Mouse (Mus musculus) embryo, embryonic 10 days (tissue): ENCODE data around the gene Cpsf2.

Source experiments
- DNase-seq: peaks from one replicate; pipeline ENCODE4 v3.0.0-alpha.2; 2015; ENCODE audit warnings: low spot score

The Cpsf2 gene

GRCm38 (mm10) chr12:101980266-101980665, 4.5 kb downstream of the Cpsf2 start:
- no peak for DNase-seq

- DNase-seq = no peak
These were observed 5.8 kb downstream of the Cpsf2 start for GRCm38 (mm10) chr12:101981559-101981958.

GRCm38 (mm10) chr12:101982977-101983376, 7.2 kb downstream of the Cpsf2 start:
- DNase-seq = no peak

GRCm38 (mm10) chr12:101985110-101985509, 9.3 kb downstream of the Cpsf2 start:
- peak; percentile 40 for DNase-seq

GRCm38 (mm10) chr12:101987659-101988058, 11.9 kb downstream of the Cpsf2 start:
- no peak for DNase-seq

GRCm38 (mm10) chr12:101994576-101995467, 19.0 kb downstream of the Cpsf2 start:
- DNase-seq = no peak

GRCm38 (mm10) chr12:101998929-101999328, 23.1 kb downstream of the Cpsf2 start:
- no peak for DNase-seq

- no peak for DNase-seq
These were observed 25.0 kb downstream of the Cpsf2 start for GRCm38 (mm10) chr12:102000785-102001184.

- DNase-seq = no peak
These were observed 32.6 kb downstream of the Cpsf2 start for GRCm38 (mm10) chr12:102008111-102008977.

GRCm38 (mm10) chr12:102009551-102009950, 33.8 kb downstream of the Cpsf2 start:
- no peak for DNase-seq

GRCm38 (mm10) chr12:102014411-102014810, 38.6 kb downstream of the Cpsf2 start:
- no peak for DNase-seq

- no peak for DNase-seq
These were observed 39.3 kb downstream of the Cpsf2 start for GRCm38 (mm10) chr12:102015127-102015526.

GRCm38 (mm10) chr12:102021923-102022322, 46.1 kb downstream of the Cpsf2 start:
- DNase-seq = no peak

GRCm38 (mm10) chr12:102029184-102029583, 53.4 kb downstream of the Cpsf2 start:
- no peak for DNase-seq

- no peak for DNase-seq
These were observed 54.2 kb downstream of the Cpsf2 start for GRCm38 (mm10) chr12:102029892-102030446.

- DNase-seq = no peak
These were observed 59.1 kb downstream of the Cpsf2 start for GRCm38 (mm10) chr12:102034934-102035333.

- no peak for DNase-seq
These were observed 64.1 kb downstream of the Cpsf2 start for GRCm38 (mm10) chr12:102039861-102040260.

- no peak for DNase-seq
These were observed 65.9 kb downstream of the Cpsf2 start for GRCm38 (mm10) chr12:102041699-102042098.

GRCm38 (mm10) chr12:102042247-102042646, 66.5 kb downstream of the Cpsf2 start:
- no peak for DNase-seq

GRCm38 (mm10) chr12:102043840-102044239, 68.1 kb downstream of the Cpsf2 start:
- no peak for DNase-seq

- DNase-seq = no peak
These were observed 78.4 kb downstream of the Cpsf2 start for GRCm38 (mm10) chr12:102054155-102054554.

GRCm38 (mm10) chr12:102055758-102056157, 80.0 kb downstream of the Cpsf2 start:
- DNase-seq = no peak
